Mouse (Mus musculus) gastrocnemius, adult 18-20 months (tissue): ENCODE measurements around the gene Lpcat1. TPM values are rescaled to one million over a fixed set of nuclear protein-coding genes. Genes with fewer than 3 reads are reported as not detected.

Experiments used
- DNase-seq: peaks from one replicate; pipeline ENCODE4 v3.0.0; 2021; ENCODE audit warnings: low spot score
- total RNA-seq, 2 experiments: library from RNA; stranded (reverse); gene quantifications; 2 replicates each; pipeline ENCODE4 v1.2.3; 2021

The Lpcat1 gene
- total RNA-seq, 2 experiments from 2014 or later, result 2.3 to 2.4 TPM

- no peak for DNase-seq
Measured at GRCm38 (mm10) chr13:73476259-73476658, 9.3 kb downstream of the Lpcat1 start.

GRCm38 (mm10) chr13:73476796-73477195 is 9.8 kb downstream of the Lpcat1 start:
- DNase-seq, result no peak

- DNase-seq, result no peak
Measured at GRCm38 (mm10) chr13:73477841-73478240, 10.8 kb downstream of the Lpcat1 start.

GRCm38 (mm10) chr13:73482476-73482875 is 15.5 kb downstream of the Lpcat1 start:
- no peak for DNase-seq

GRCm38 (mm10) chr13:73483331-73483730 is 16.3 kb downstream of the Lpcat1 start:
- no peak for DNase-seq

GRCm38 (mm10) chr13:73484171-73484570 is 17.2 kb downstream of the Lpcat1 start:
- no peak for DNase-seq

GRCm38 (mm10) chr13:73488105-73488504 is 21.1 kb downstream of the Lpcat1 start:
- DNase-seq, result no peak

GRCm38 (mm10) chr13:73488707-73489106 is 21.7 kb downstream of the Lpcat1 start:
- no peak for DNase-seq

- no peak for DNase-seq
Measured at GRCm38 (mm10) chr13:73489986-73490385, 23.0 kb downstream of the Lpcat1 start.

- no peak for DNase-seq
Measured at GRCm38 (mm10) chr13:73490564-73491170, 23.7 kb downstream of the Lpcat1 start.

- DNase-seq, result no peak
Measured at GRCm38 (mm10) chr13:73493183-73493582, 26.2 kb downstream of the Lpcat1 start.

- no peak for DNase-seq
Measured at GRCm38 (mm10) chr13:73494528-73494927, 27.5 kb downstream of the Lpcat1 start.

GRCm38 (mm10) chr13:73496137-73496536 is 29.1 kb downstream of the Lpcat1 start:
- no peak for DNase-seq

GRCm38 (mm10) chr13:73499893-73500604 is 33.1 kb downstream of the Lpcat1 start:
- DNase-seq, result no peak

GRCm38 (mm10) chr13:73502719-73503118 is 35.7 kb downstream of the Lpcat1 start:
- no peak for DNase-seq

- peak; percentile 66 for DNase-seq
Measured at GRCm38 (mm10) chr13:73505686-73506467, 38.9 kb downstream of the Lpcat1 start.

GRCm38 (mm10) chr13:73508817-73509550 is 42.0 kb downstream of the Lpcat1 start:
- DNase-seq, result no peak

GRCm38 (mm10) chr13:73509869-73510268 is 42.9 kb downstream of the Lpcat1 start:
- DNase-seq, result no peak

- peak; percentile 68 for DNase-seq
Measured at GRCm38 (mm10) chr13:73512776-73513673, 46.0 kb downstream of the Lpcat1 start.

GRCm38 (mm10) chr13:73516886-73517285 is 49.9 kb downstream of the Lpcat1 start:
- no peak for DNase-seq

- DNase-seq, result no peak
Measured at GRCm38 (mm10) chr13:73533716-73534115, 66.7 kb downstream of the Lpcat1 start.
